Mouse (Mus musculus): ENCODE data around the gene Trappc13.

Gene Trappc13

GRCm38 (mm10) chr13:104122078-104122840 lies 56.0 kb downstream of the Trappc13 start:
- in situ Hi-C loops (cut with MboI; ENCODE audit: unreplicated experiment in 2 of 2): no loop called here

GRCm38 (mm10) chr13:104114827-104115226 lies 63.4 kb downstream of the Trappc13 start:
- in situ Hi-C loops (cut with MboI; ENCODE audit: unreplicated experiment in 2 of 2): no loop called here

GRCm38 (mm10) chr13:104113782-104114181 lies 64.5 kb downstream of the Trappc13 start:
- in situ Hi-C loops (cut with MboI; ENCODE audit: unreplicated experiment in 2 of 2): no loop called here

GRCm38 (mm10) chr13:104112266-104112900 lies 65.9 kb downstream of the Trappc13 start:
- in situ Hi-C loops (cut with MboI; ENCODE audit: unreplicated experiment in 2 of 2): no loop called here

- in situ Hi-C loops (cut with MboI; ENCODE audit: unreplicated experiment in 2 of 2): no loop called here
Measured at GRCm38 (mm10) chr13:104110526-104110925, 67.7 kb downstream of the Trappc13 start.

- in situ Hi-C loops (cut with MboI; ENCODE audit: unreplicated experiment in 2 of 2): no loop called here
Measured at GRCm38 (mm10) chr13:104109816-104110521, 68.3 kb downstream of the Trappc13 start.

- in situ Hi-C loops (cut with MboI; ENCODE audit: unreplicated experiment in 2 of 2): no loop called here
Measured at GRCm38 (mm10) chr13:104109288-104109815, 68.9 kb downstream of the Trappc13 start, which contains the start of the genes Nln and Sgtb. TSS of gene Nln (minus strand) at chr13:104109614. TSS of gene Sgtb (plus strand) at chr13:104109741.

- in situ Hi-C loops (cut with MboI; ENCODE audit: unreplicated experiment in 2 of 2): no loop called here
Measured at GRCm38 (mm10) chr13:104108651-104109287, 69.5 kb downstream of the Trappc13 start.

- in situ Hi-C loops (cut with MboI; ENCODE audit: unreplicated experiment in 2 of 2): no loop called here
Measured at GRCm38 (mm10) chr13:104101606-104102235, 76.5 kb downstream of the Trappc13 start.

GRCm38 (mm10) chr13:104100416-104100815 lies 77.9 kb downstream of the Trappc13 start:
- in situ Hi-C loops (cut with MboI; ENCODE audit: unreplicated experiment in 2 of 2): no loop called here

- in situ Hi-C loops (cut with MboI; ENCODE audit: unreplicated experiment in 2 of 2): loop anchor here in 1 of 2 experiments (25.0 kb wide), 2 partner anchors 585 to 910 kb away; no protein-coding TSS in a partner anchor
Measured at GRCm38 (mm10) chr13:104097190-104097589, 81.1 kb downstream of the Trappc13 start.

- in situ Hi-C loops (cut with MboI; ENCODE audit: unreplicated experiment in 2 of 2): loop anchor here in 1 of 2 experiments (25.0 kb wide), 2 partner anchors 584 to 909 kb away; no protein-coding TSS in a partner anchor
Measured at GRCm38 (mm10) chr13:104095955-104096354, 82.3 kb downstream of the Trappc13 start.

GRCm38 (mm10) chr13:104094531-104095385 lies 83.5 kb downstream of the Trappc13 start:
- in situ Hi-C loops (cut with MboI; ENCODE audit: unreplicated experiment in 2 of 2): loop anchor here (5.0 to 25.0 kb wide), 3 partner anchors 387 to 907 kb away; no protein-coding TSS in a partner anchor
